Mouse (Mus musculus): ENCODE data around the gene Gpr153.

Gpr153 gene

DNA sequence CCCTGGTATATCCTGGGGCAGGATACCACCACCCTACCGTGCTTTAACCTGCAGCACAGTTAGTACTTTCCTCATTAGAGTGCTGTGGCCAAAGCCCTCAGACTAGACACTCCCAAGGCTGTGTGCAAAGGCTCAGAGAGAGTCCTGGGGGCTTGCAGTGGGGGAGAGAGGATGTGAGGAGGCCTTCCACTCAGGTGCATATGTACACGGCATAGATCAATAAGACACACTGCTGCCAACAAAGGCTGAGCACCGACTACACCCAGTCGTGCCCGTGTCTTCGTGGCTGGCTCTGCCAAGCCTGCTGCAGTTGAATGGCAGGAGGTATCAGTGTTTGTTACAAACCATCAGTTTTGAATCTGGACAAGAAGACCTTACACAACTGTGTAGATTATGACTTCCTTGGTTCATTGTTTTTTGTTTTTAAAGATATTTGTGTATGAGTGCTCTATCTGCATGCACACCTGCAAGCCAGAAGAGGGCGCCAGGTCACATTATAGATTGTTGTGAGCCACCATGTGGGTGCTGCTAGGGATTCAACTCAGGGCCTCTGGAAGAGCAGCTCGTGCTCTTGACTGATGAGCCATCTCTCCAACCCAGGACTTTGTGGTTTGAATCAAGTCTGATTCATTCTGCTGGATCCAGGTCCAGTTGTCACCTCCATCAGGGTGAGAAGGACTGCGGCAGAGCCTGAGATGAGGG, 9.0 kb upstream of the Gpr153 start:
- no peak for DNase-seq (ENCODE audit: low spot score)

DNA sequence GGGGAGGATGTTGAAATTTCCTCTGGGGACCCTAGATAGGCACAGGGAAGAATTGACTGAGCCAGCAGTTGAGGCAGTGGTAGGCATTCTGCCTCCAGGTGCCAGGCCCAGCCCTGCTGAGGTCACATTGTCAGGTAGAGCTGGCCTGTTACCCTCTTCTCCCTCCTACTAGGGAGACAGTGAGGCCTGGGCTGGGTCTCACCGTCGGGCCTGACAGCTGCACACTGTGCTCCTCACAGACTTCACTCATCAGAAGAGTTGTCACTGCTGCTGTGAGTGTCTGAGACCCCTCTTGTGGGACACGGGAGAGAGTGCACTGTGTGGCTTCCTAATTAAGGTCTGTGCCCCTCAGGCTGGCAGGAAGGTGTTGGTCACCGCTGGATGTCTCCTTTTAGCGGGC, 8.2 kb upstream of the Gpr153 start:
- DNase-seq (ENCODE audit: low spot score): no peak

DNA sequence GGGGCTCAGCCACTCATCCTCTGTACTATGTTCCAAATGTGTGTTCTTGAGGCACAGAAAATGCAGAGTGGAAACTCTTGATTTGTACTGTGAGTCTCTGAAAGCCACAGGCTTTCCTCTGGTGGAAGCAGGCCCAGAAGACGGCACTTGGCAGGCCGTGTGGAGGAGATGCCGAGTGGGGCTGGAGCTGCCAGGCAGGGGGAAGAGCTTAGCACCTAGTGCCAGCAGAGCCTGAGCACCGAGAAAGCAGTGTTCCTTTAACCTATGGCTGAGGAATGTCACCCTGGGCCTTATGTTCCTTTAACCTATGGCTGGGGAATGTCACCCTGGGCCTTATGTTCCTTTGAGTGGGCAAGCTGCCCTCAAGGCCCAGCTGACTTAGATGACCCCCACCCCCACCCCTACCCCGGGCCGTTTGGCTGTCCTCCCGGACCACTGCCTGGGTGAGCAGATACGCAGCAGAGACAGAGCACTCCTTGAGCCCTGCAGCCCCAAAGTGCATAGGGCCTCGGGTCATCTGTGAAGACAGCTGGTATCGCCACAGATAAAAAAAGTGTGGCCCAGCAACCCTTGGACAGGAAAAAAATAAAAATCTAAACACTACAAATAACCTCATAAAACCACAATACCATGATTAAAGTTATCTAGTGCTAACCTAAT, 7.7 kb upstream of the Gpr153 start:
- no peak for DNase-seq (ENCODE audit: low spot score)

GRCm38 (mm10) chr4:152267748-152268369, 6.2 kb upstream of the Gpr153 start:
- no peak for DNase-seq (ENCODE audit: low spot score)

- DNase-seq (ENCODE audit: low spot score): no peak
Observed at GRCm38 (mm10) chr4:152269967-152270366, 4.1 kb upstream of the Gpr153 start.

DNA sequence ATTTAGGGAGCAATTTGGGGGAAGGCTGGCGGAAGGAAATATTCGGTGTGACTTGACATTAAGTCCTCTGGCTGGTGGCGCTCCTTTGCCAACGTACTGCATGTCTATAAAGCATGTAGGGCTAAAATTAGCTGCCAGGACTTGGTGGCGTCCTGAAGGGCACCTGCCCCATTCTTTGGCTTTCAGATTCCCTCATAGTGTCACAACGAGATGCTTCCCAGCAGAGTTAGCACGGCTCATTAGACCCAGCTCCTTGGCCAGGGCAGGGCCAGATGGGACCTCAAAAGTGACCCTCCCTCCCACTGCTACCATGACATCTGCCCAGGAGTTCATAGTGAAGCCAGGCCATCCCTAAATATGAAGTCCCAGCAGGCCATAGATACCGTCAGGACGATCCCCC, 3.4 kb upstream of the Gpr153 start:
- DNase-seq (ENCODE audit: low spot score): no peak

GRCm38 (mm10) chr4:152271334-152271733, 2.7 kb upstream of the Gpr153 start:
- DNase-seq (ENCODE audit: low spot score): no peak

- no peak for DNase-seq (ENCODE audit: low spot score)
Observed at GRCm38 (mm10) chr4:152272006-152272405, 2.0 kb upstream of the Gpr153 start.

DNA sequence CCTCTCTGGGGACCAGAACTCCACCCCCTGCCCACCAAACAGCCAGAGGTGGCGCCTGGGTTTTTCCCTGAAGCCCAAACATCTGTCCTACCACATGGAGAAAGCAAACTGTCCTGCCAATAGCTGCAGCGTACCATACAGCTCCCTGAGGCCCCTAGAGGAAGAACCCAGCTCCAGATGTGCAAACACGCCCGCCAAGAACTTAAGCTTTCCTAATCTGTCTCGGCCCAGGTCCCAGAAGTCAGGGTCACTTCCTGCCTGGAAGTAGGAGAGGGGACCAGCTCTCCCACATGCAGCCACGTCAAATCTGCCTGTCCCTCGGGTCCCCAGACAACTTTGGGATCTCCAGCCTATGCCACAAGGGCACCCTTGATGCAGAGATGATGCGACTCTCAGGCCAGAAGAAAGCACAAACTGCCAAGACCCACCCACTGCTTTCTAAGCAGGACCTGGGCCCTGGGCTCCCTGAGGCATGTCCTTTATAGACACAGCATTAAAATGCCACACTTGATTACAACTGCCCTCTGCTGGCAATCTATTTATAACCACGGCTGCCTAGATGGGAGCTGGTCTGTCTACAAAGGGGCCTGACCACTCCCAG, 1.5 kb upstream of the Gpr153 start:
- peak; percentile 33 for DNase-seq (ENCODE audit: low spot score)

- DNase-seq (ENCODE audit: low spot score): no peak
Observed at GRCm38 (mm10) chr4:152273191-152273590, 841 bp upstream of the Gpr153 start.

DNA sequence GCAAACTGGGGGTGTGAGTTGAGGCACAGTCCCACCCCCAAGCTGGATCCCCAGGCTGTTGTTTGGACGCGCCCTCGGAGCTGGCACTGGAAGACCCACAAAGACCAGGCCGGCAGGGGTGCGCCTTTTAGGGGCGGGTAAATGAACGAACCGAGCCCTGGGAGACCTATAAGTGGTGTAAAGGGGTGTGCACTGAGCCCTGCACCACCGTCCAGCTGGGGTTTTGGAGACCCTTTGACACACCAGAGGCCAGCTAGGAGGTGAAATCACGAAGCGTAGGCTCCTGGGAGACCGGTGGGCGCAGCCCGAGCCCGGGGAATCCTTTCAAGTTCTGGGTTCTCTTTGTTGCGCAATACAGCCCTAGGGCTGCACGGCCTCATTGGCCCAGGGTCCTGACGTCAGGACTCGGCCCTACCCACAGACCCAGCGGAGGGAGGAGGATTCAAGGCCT, 674 bp downstream of the Gpr153 start:
- DNase-seq (ENCODE audit: low spot score): no peak

GRCm38 (mm10) chr4:152276389-152277347, 2.6 kb downstream of the Gpr153 start:
- no peak for DNase-seq (ENCODE audit: low spot score)

DNA sequence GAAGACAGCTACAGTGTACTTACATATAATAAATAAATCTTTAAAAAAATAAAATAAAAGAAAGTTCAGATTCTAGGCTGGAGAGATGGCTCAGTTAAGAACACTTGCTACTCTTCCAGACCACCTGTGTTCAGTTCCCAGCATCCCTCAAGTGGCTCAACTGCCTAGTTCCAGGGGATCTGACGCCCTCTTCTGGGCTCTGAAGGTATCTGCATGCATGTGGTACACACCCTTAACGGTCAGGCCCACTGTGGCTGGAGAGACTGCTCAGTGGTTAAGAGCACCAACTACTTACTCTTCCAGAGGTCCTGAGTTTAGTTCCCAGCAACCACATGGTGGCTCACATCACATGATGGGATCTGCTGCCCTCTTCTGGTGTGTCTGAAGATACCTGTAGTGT, 3.9 kb downstream of the Gpr153 start:
- no peak for DNase-seq (ENCODE audit: low spot score)

DNA sequence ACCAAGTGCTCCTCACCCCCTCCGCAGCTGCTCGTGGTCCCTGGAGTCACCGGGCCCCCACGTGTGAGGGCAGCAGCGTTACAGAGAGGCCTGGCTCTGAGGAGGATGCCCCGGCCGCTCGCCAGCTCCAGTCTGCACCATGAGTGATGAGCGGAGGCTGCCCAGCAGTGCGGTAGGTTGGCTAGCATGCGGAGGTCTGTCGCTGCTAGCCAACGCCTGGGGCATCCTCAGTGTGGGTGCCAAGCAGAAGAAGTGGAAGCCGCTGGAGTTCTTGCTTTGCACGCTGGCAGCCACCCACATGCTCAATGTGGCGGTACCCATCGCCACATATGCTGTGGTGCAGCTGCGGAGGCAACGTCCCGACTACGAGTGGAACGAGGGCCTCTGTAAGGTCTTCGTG, 5.0 kb downstream of the Gpr153 start:
- DNase-seq (ENCODE audit: low spot score): no peak

- DNase-seq (ENCODE audit: low spot score): no peak
Observed at GRCm38 (mm10) chr4:152281601-152282000, 7.6 kb downstream of the Gpr153 start.

DNA sequence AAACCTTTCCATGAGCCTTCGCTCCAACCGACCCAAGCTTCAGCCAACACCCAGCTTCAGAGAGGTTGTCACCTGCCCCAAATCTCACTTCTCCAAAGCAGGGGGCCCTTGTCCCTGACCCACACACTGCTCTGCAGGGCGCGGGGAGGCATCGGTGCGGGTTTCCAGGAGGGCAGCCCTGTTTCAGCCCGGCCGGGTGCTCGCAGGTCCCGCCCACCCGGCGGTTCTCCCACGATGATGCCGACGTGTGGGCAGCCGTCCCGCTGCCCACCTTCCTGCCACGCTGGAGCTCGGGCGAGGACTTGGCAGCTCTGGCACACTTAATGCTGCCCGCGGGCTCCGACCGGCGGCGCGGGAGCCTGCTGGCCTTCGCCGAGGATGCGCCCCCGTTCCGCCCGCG, 8.7 kb downstream of the Gpr153 start:
- DNase-seq (ENCODE audit: low spot score): no peak

DNA sequence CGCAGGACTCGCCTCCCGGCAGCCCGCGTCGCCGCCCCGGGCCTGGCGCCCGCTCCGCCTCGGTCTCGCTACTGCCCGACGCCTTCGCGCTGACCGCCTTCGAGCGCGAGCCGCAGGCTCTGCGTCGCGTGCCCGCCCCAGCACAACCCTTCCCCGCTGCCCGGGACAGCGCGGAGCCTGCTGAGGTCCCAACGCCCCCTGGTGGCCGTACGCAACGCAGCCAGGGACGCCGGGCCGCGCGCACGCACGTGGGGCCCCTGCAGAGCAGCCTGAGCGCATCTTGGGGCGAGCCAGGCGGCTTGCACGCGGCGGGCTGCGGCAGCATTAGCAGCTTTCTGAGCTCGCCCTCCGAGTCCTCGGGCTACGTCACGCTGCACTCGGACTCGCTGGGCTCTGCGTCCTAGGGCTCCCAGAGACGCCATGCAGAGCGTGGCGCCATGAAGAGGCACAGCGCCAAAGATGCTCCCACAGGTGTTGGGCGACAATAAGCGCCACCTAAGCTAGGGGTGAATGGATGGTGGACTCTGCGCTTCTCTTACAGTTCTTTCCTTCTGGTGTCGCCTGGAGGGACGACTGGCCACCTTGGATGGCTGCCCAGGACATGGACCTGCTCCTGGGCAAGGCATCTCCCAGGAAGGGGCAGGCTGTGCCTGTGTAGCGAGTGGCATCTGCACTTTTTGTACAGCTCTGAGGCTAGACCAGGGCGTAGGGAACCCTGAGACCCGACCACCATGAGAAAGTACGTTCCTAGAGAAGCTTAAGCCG, 9.3 kb downstream of the Gpr153 start:
- peak; percentile 68 for DNase-seq (ENCODE audit: low spot score)

DNA sequence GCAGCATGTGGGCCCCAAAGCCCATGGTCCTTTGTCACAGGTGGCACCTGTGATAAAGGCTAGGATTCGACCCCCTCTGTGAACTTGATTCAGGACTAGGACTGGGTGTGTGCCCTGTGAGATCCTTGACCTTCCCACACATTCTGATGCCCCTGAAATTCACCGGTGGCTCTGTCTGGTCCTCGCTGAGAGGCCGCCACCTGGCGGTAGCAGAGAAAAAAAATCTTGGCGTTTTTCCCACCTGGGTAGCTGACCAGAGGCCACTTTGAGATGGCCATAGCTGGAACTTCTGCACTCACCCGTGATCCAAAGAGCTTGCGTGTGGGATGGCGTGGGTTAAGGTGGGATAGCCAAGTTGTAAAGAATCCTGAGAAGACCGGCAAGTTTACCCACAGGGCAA, 11.5 kb downstream of the Gpr153 start:
- no peak for DNase-seq (ENCODE audit: low spot score)

DNA sequence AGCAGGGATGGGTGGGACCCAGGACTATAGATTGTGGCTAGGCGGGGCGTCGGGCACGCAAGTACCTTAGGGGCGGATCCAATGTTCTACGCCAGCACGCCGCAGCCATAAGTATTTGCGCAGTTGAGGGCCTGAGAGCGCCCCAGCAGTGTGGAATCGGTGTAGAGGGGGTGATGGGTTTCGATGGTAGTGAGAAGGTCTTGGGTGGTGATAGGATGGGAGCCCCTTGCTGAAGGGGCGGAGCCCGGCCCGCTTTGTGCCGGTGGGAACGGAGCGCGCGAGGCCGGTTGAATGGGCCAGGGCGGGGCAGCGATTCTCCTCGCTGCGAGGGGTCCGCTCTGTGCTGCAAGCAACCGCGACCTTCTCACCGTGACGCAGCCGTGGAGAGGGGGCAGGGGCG, 12.2 kb downstream of the Gpr153 start:
- no peak for DNase-seq (ENCODE audit: low spot score)

DNA sequence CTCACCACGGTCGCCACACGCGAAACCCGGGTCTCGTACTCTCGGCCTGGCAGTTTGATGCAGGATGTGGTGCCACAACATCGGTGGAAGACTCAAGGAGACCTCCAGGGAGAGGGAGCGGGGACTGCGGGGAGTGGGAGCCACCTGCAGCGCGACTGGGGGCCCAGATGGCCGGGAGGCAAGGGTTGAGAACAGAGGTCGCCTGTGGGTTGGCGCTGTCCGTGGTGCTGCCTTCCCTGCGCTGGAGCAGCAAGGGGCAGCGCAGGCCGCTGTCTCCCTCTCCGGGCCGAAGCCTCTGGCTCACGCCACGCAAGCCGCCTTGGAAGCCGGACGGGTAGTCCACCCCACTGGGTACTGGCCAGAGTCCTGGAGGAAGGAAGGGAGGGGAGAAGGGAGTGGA, 12.9 kb downstream of the Gpr153 start:
- peak; percentile 45 for DNase-seq (ENCODE audit: low spot score)
